Mouse (Mus musculus): ENCODE results near the gene Zdhhc13. TPM values are rescaled to one million over a fixed set of nuclear protein-coding genes. Genes with fewer than 3 reads are reported as not detected.

Zdhhc13 gene
- polyA plus RNA-seq, 1 experiment from 2014 or later = 32.1 TPM

DNA sequence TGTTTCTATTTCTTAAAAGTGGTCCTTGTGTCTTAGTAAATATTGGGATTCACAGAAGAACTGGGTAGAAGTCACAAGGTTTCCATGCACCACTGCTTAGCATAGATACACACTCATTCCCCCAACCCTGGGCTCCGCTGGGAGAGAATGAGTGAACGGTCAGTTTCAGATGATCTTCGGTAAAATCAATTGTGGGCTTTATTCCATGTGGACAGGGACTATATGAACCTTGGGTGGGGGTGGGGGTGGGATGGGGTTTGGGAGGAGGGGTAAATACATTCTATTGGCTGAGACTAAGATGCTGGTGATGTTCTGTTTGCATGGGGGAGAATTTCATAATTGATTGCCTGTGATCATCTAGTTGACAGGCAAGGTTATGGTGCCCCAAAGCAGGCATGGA is 66.7 kb downstream of the Zdhhc13 start:
- H3K4me2 ChIP-seq = no peak overlapping the region
- peaks cover 3% of the 10 kb centered on the region; the same call in 1 of the 2 replicates for H3K4me1 ChIP-seq (replicated peaks; ENCODE audit: control insufficient read depth, insufficient read depth, low read length)
- no peak for DNase-seq (ENCODE audit: low spot score)
- H3K36me3 ChIP-seq (ENCODE audit: control insufficient read depth, insufficient read depth, low read length) = no peaks in the 10 kb centered on the region
- no peak overlapping the region for H3K9ac ChIP-seq (ENCODE audit: low read depth, low read length)
- no peak overlapping the region for H3K4me3 ChIP-seq (ENCODE audit: low read depth, low read length)
- 88% methylated on average over 3 of the region's 3 CpGs for WGBS
- no peaks in the 10 kb centered on the region for H3K9me3 ChIP-seq (ENCODE audit: control insufficient read depth, low read length)
- H3K27me3 ChIP-seq (replicated peaks; ENCODE audit: control insufficient read depth, insufficient read depth, low read length) = no peaks in the 10 kb centered on the region
- ATAC-seq (replicated peaks; ENCODE audit: low FRiP score) = no peak
- no peak overlapping the region for H3K27ac ChIP-seq (ENCODE audit: low read depth, low read length)

GRCm38 (mm10) chr7:48858257-48858656 is 69.5 kb downstream of the Zdhhc13 start:
- no peak for DNase-seq (ENCODE audit: low spot score)
- Histone ChIP-seq H3K4me3 (ENCODE audit: low read depth, low read length) (no peak overlapping the region), H3K9me3 (ENCODE audit: control insufficient read depth, low read length) (no peaks in the 10 kb centered on the region), H3K9ac (ENCODE audit: low read depth, low read length) (no peak overlapping the region), H3K4me1 (replicated peaks; ENCODE audit: control insufficient read depth, insufficient read depth, low read length) (peaks cover 3% of the 10 kb centered on the region; the same call in 1 of the 2 replicates), H3K36me3 (ENCODE audit: control insufficient read depth, insufficient read depth, low read length) (no peaks in the 10 kb centered on the region), H3K27me3 (replicated peaks; ENCODE audit: control insufficient read depth, insufficient read depth, low read length) (no peaks in the 10 kb centered on the region), H3K27ac (ENCODE audit: low read depth, low read length) (no peak overlapping the region), H3K4me2 (no peak overlapping the region)
- no peak for ATAC-seq (replicated peaks; ENCODE audit: low FRiP score)
- WGBS = 64% methylated on average over 1 of the region's 1 CpGs

GRCm38 (mm10) chr7:48859362-48859761 is 70.6 kb downstream of the Zdhhc13 start:
- ATAC-seq (replicated peaks; ENCODE audit: low FRiP score) = no peak
- no peak overlapping the region for H3K4me3 ChIP-seq (ENCODE audit: low read depth, low read length)
- H3K4me1 ChIP-seq (replicated peaks; ENCODE audit: control insufficient read depth, insufficient read depth, low read length) = peaks cover 3% of the 10 kb centered on the region; the same call in 1 of the 2 replicates
- no peaks in the 10 kb centered on the region for H3K27me3 ChIP-seq (replicated peaks; ENCODE audit: control insufficient read depth, insufficient read depth, low read length)
- 48% methylated on average over 4 of the region's 4 CpGs for WGBS
- DNase-seq (ENCODE audit: low spot score) = no peak
- no peaks in the 10 kb centered on the region for H3K9me3 ChIP-seq (ENCODE audit: control insufficient read depth, low read length)
- no peak overlapping the region for H3K27ac ChIP-seq (ENCODE audit: low read depth, low read length)
- H3K4me2 ChIP-seq = no peak overlapping the region
- no peak overlapping the region for H3K9ac ChIP-seq (ENCODE audit: low read depth, low read length)
- H3K36me3 ChIP-seq (ENCODE audit: control insufficient read depth, insufficient read depth, low read length) = no peaks in the 10 kb centered on the region; the same call in 1 of the 2 replicates

DNA sequence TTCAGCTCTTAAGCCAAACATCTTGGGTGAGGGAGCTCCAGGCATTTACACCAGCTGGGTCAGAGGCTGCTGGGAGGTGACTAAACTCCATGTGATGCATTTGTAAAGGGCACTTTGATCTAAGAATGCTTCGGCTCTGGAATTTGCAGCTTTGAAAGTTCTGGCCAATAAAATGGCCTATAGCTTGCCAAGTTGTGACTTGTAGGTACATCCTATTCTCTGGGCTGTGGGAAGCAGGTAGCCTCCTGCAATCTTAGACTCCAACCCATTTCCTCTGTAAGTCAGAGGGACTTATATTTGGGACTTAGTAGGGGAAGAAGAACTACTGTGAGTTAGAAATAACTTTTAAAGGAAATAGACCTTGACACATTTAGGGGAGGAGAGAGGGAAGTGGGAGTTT is 72.1 kb downstream of the Zdhhc13 start:
- no peak for ATAC-seq (replicated peaks; ENCODE audit: low FRiP score)
- no peak overlapping the region for H3K27ac ChIP-seq (ENCODE audit: low read depth, low read length)
- no peaks in the 10 kb centered on the region for H3K27me3 ChIP-seq (replicated peaks; ENCODE audit: control insufficient read depth, insufficient read depth, low read length)
- no peak for DNase-seq (ENCODE audit: low spot score)
- H3K9ac ChIP-seq (ENCODE audit: low read depth, low read length) = no peak overlapping the region
- no peak overlapping the region for H3K4me3 ChIP-seq (ENCODE audit: low read depth, low read length)
- peaks cover 4% of the 10 kb centered on the region; the same call in 1 of the 2 replicates for H3K4me1 ChIP-seq (replicated peaks; ENCODE audit: control insufficient read depth, insufficient read depth, low read length)
- peaks cover 7% of the 10 kb centered on the region for H3K36me3 ChIP-seq (ENCODE audit: control insufficient read depth, insufficient read depth, low read length)
- no peaks in the 10 kb centered on the region for H3K9me3 ChIP-seq (ENCODE audit: control insufficient read depth, low read length)
- WGBS = 64% methylated on average over 1 of the region's 1 CpGs
- H3K4me2 ChIP-seq = no peak overlapping the region

DNA sequence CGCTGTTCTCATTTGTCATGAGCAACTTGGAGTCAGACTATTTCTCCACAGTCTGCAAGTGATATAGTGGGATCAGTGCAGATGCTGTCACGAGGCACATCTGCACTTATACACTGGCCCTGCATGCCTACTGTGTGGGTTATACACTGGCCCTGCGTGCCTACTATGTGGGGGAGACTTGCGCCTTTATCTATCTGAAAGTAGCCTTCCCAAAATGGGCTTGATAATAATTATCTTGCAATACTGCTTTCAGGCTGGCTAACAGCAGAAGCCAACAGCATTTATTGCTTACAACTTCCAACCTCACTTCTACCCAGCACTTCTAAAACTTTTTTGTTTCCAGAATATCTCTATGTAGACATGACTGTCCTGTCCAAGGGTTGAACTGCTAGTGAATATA is 73.0 kb downstream of the Zdhhc13 start:
- no peak overlapping the region for H3K27ac ChIP-seq (ENCODE audit: low read depth, low read length)
- H3K9me3 ChIP-seq (ENCODE audit: control insufficient read depth, low read length) = no peaks in the 10 kb centered on the region
- 80% methylated on average over 4 of the region's 4 CpGs for WGBS
- no peaks in the 10 kb centered on the region for H3K27me3 ChIP-seq (replicated peaks; ENCODE audit: control insufficient read depth, insufficient read depth, low read length)
- no peak overlapping the region for H3K4me3 ChIP-seq (ENCODE audit: low read depth, low read length)
- no peak overlapping the region for H3K4me2 ChIP-seq
- DNase-seq (ENCODE audit: low spot score) (no peak), ATAC-seq (replicated peaks; ENCODE audit: low FRiP score) (no peak)
- peaks cover 9% of the 10 kb centered on the region for H3K36me3 ChIP-seq (ENCODE audit: control insufficient read depth, insufficient read depth, low read length)
- H3K9ac ChIP-seq (ENCODE audit: low read depth, low read length) = no peak overlapping the region
- peaks cover 4% of the 10 kb centered on the region; the same call in 1 of the 2 replicates for H3K4me1 ChIP-seq (replicated peaks; ENCODE audit: control insufficient read depth, insufficient read depth, low read length)

GRCm38 (mm10) chr7:48864199-48864598 is 75.4 kb downstream of the Zdhhc13 start:
- ATAC-seq (replicated peaks; ENCODE audit: low FRiP score) = no peak
- H3K9me3 ChIP-seq (ENCODE audit: control insufficient read depth, low read length) = no peaks in the 10 kb centered on the region
- H3K27ac ChIP-seq (ENCODE audit: low read depth, low read length) = no peak overlapping the region
- peaks cover 29% of the 10 kb centered on the region for H3K36me3 ChIP-seq (ENCODE audit: control insufficient read depth, insufficient read depth, low read length)
- H3K4me1 ChIP-seq (replicated peaks; ENCODE audit: control insufficient read depth, insufficient read depth, low read length) = peaks cover 4% of the 10 kb centered on the region; the same call in 1 of the 2 replicates
- no peaks in the 10 kb centered on the region for H3K27me3 ChIP-seq (replicated peaks; ENCODE audit: control insufficient read depth, insufficient read depth, low read length)
- DNase-seq (ENCODE audit: low spot score) = no peak
- H3K9ac ChIP-seq (ENCODE audit: low read depth, low read length) = no peak overlapping the region
- H3K4me2 ChIP-seq = no peak overlapping the region
- H3K4me3 ChIP-seq (ENCODE audit: low read depth, low read length) = no peak overlapping the region

- no peaks in the 10 kb centered on the region for H3K9me3 ChIP-seq (ENCODE audit: control insufficient read depth, low read length)
- peaks cover 4% of the 10 kb centered on the region; the same call in 1 of the 2 replicates for H3K4me1 ChIP-seq (replicated peaks; ENCODE audit: control insufficient read depth, insufficient read depth, low read length)
- H3K4me2 ChIP-seq = no peak overlapping the region
- DNase-seq (ENCODE audit: low spot score) (no peak), ATAC-seq (replicated peaks; ENCODE audit: low FRiP score) (no peak)
- no peak overlapping the region for H3K9ac ChIP-seq (ENCODE audit: low read depth, low read length)
- 66% methylated on average over 9 of the region's 9 CpGs for WGBS
- no peak overlapping the region for H3K27ac ChIP-seq (ENCODE audit: low read depth, low read length)
- H3K36me3 ChIP-seq (ENCODE audit: control insufficient read depth, insufficient read depth, low read length) = peaks cover 34% of the 10 kb centered on the region
- no peak overlapping the region for H3K4me3 ChIP-seq (ENCODE audit: low read depth, low read length)
- H3K27me3 ChIP-seq (replicated peaks; ENCODE audit: control insufficient read depth, insufficient read depth, low read length) = no peaks in the 10 kb centered on the region
Measured at GRCm38 (mm10) chr7:48864671-48865458, 76.1 kb downstream of the Zdhhc13 start.

DNA sequence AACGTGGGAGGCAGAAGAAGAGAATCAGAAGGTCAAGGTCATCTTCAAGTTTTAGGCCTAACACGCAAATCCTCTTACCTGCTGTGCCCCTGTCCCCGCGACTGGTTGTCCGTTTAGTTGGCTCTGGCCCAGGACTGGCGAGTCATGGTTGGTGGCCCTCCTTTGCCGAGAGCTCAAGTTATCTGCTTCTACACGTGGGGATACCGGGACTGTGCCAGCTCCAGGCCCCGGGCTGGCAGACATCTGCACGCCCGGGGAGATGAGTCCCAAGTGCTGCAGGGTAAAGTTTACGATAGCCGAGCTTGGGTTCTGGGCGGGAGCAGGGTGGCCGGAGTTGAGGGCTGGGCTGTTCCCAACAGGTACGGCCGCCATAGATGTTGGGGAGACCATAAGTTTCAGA is 78.8 kb downstream of the Zdhhc13 start:
- H3K4me1 ChIP-seq (replicated peaks; ENCODE audit: control insufficient read depth, insufficient read depth, low read length) = 0 out of 2 replicates have a peak, but pooled peaks cover 2% of the 10 kb centered on the region
- no peaks in the 10 kb centered on the region for H3K9me3 ChIP-seq (ENCODE audit: control insufficient read depth, low read length)
- WGBS = 90% methylated on average over 18 of the region's 18 CpGs
- H3K27ac ChIP-seq (ENCODE audit: low read depth, low read length) = no peak overlapping the region
- peaks cover 62% of the 10 kb centered on the region for H3K36me3 ChIP-seq (ENCODE audit: control insufficient read depth, insufficient read depth, low read length)
- no peak overlapping the region for H3K9ac ChIP-seq (ENCODE audit: low read depth, low read length)
- H3K4me2 ChIP-seq = no peak overlapping the region
- DNase-seq (ENCODE audit: low spot score) (no peak), ATAC-seq (replicated peaks; ENCODE audit: low FRiP score) (no peak)
- no peaks in the 10 kb centered on the region for H3K27me3 ChIP-seq (replicated peaks; ENCODE audit: control insufficient read depth, insufficient read depth, low read length)
- H3K4me3 ChIP-seq (ENCODE audit: low read depth, low read length) = no peak overlapping the region

DNA sequence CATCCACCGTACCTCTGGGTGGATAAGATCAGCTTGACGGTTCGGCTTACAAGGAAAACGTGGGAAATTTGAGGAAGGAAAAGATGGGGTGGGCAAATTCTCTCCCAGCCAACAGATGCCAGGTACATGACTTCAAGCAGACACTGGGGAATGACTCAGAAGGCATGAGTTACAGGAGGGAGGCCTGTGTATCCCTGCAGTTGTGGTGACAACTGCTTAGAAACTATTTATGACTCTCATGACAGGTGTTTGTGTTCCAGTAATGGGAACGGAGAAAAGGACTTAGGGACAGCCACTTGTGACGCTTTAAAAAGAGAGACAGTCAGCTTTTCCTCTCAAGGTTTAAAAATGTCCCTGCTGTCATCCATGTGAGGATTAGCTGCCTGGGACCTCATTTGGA is 81.3 kb downstream of the Zdhhc13 start:
- Histone ChIP-seq H3K4me3 (ENCODE audit: low read depth, low read length) (no peak overlapping the region), H3K27ac (ENCODE audit: low read depth, low read length) (no peak overlapping the region), H3K9me3 (ENCODE audit: control insufficient read depth, low read length) (no peaks in the 10 kb centered on the region), H3K4me1 (replicated peaks; ENCODE audit: control insufficient read depth, insufficient read depth, low read length) (0 out of 2 replicates have a peak, but pooled peaks cover 2% of the 10 kb centered on the region), H3K4me2 (no peak overlapping the region), H3K27me3 (replicated peaks; ENCODE audit: control insufficient read depth, insufficient read depth, low read length) (no peaks in the 10 kb centered on the region), H3K9ac (ENCODE audit: low read depth, low read length) (no peak overlapping the region), H3K36me3 (ENCODE audit: control insufficient read depth, insufficient read depth, low read length) (peaks cover 82% of the 10 kb centered on the region)
- no peak for DNase-seq (ENCODE audit: low spot score)
- WGBS = 85% methylated on average over 6 of the region's 6 CpGs
- ATAC-seq (replicated peaks; ENCODE audit: low FRiP score) = no peak

Data from liver, embryonic 11.5 days (tissue).